Mouse (Mus musculus) liver, adult 2 months (tissue): ENCODE measurements around the gene Fbn1.

Experiments
- CTCF ChIP-seq: fragments of 200-500 bp; IDR thresholded peaks from 2 replicates; pipeline ENCODE4 v1.5.1; 2011; ENCODE audit warnings: low read depth, low read length, control low read depth
- POLR2A ChIP-seq: fragments of 200-500 bp; IDR thresholded peaks from 2 replicates; pipeline ENCODE4 v1.6.1; 2011; ENCODE audit warnings: low read length, control low read depth; ENCODE audit not compliant: insufficient read depth; ENCODE audit errors: extremely low read depth

- TF ChIP-seq CTCF (no peak), POLR2A (no peak)
Observed at GRCm38 (mm10) chr2:125391582-125391981, 116.2 kb downstream of the Fbn1 start.
